Mouse (Mus musculus): Measurements from ENCODE around the gene Creg2. TPM values are rescaled to one million over a fixed set of nuclear protein-coding genes. Genes with fewer than 3 reads are reported as not detected.
A peak's percentile ranks its signal among the peaks of the same experiment; 100 is the strongest.
"Not testable (repeated sequence)": the region's sequence is repeated elsewhere in the genome, so short reads cannot be mapped to it uniquely, and the experiment has no call there.

Creg2 gene
- polyA plus RNA-seq, 1 experiment from 2014 or later = 12.6 TPM

DNA sequence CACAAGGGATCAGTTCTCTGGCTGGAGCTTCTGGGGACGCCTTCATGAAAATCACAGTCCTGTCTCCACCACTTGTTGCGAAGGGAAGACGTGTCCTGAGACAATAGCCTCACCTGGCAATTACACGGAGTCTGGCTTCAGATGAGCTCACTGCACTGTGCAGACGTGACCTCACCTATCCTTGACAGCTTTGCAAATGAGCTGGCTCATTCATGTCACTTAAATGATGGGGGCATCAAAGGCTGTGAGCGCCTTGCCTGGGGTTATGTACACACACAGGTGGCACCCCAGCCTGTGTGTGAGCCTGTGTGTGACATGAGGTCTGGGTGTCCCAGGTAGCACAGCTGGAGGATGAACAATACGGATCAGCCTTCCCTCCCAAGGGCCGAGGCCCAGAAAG lies 27.6 kb upstream of the Creg2 start:
- no peaks in the 10 kb centered on the region for H3K36me3 ChIP-seq
- no peaks in the 10 kb centered on the region for H3K27me3 ChIP-seq (replicated peaks)
- H3K27ac ChIP-seq (replicated peaks) = no peak overlapping the region
- no peak for ATAC-seq (ENCODE audit: low FRiP score)
- H3K9me3 ChIP-seq (replicated peaks) = no peaks in the 10 kb centered on the region
- H3K9ac ChIP-seq (replicated peaks) = no peak overlapping the region
- no peak overlapping the region for H3K4me3 ChIP-seq (replicated peaks)
- H3K4me2 ChIP-seq = no peak overlapping the region
- WGBS = 78% methylated on average over 8 of the region's 8 CpGs
- no peaks in the 10 kb centered on the region for H3K4me1 ChIP-seq

- no peak for ATAC-seq (ENCODE audit: low FRiP score)
- Histone ChIP-seq H3K27me3 (replicated peaks) (no peaks in the 10 kb centered on the region), H3K4me2 (no peak overlapping the region), H3K27ac (replicated peaks) (no peak overlapping the region), H3K4me3 (replicated peaks) (no peak overlapping the region), H3K4me1 (no peaks in the 10 kb centered on the region), H3K9me3 (replicated peaks) (no peaks in the 10 kb centered on the region), H3K9ac (replicated peaks) (no peak overlapping the region), H3K36me3 (no peaks in the 10 kb centered on the region)
- 87% methylated on average over 5 of the region's 5 CpGs for WGBS
Observed at GRCm38 (mm10) chr1:39676221-39676876, 25.1 kb upstream of the Creg2 start.

- H3K9ac ChIP-seq (replicated peaks) = no peak overlapping the region
- H3K4me2 ChIP-seq = no peak overlapping the region
- no peaks in the 10 kb centered on the region for H3K4me1 ChIP-seq
- no peaks in the 10 kb centered on the region for H3K9me3 ChIP-seq (replicated peaks)
- H3K27ac ChIP-seq (replicated peaks) = no peak overlapping the region
- 81% methylated on average over 9 of the region's 9 CpGs for WGBS
- no peak overlapping the region for H3K4me3 ChIP-seq (replicated peaks)
- no peak for ATAC-seq (ENCODE audit: low FRiP score)
- H3K36me3 ChIP-seq = no peaks in the 10 kb centered on the region
- H3K27me3 ChIP-seq (replicated peaks) = no peaks in the 10 kb centered on the region
Observed at GRCm38 (mm10) chr1:39672362-39673105, 21.3 kb upstream of the Creg2 start.

- Histone ChIP-seq H3K9me3 (replicated peaks) (no peaks in the 10 kb centered on the region), H3K4me3 (replicated peaks) (no peak overlapping the region), H3K36me3 (no peaks in the 10 kb centered on the region), H3K9ac (replicated peaks) (no peak overlapping the region), H3K27ac (replicated peaks) (no peak overlapping the region), H3K4me2 (no peak overlapping the region), H3K27me3 (replicated peaks) (no peaks in the 10 kb centered on the region), H3K4me1 (peaks cover 6% of the 10 kb centered on the region; the same call in 1 of the 2 replicates)
- no peak for ATAC-seq (ENCODE audit: low FRiP score)
- 92% methylated on average over 17 of the region's 17 CpGs for WGBS
Observed at GRCm38 (mm10) chr1:39670211-39670935, 19.1 kb upstream of the Creg2 start.

- ATAC-seq (ENCODE audit: low FRiP score) = peak; percentile 80
- Histone ChIP-seq H3K27ac (replicated peaks) (no peak overlapping the region), H3K4me3 (replicated peaks) (no peak overlapping the region), H3K9ac (replicated peaks) (no peak overlapping the region), H3K9me3 (replicated peaks) (no peaks in the 10 kb centered on the region), H3K4me1 (peaks cover 6% of the 10 kb centered on the region; the same call in 1 of the 2 replicates), H3K36me3 (no peaks in the 10 kb centered on the region), H3K4me2 (no peak overlapping the region), H3K27me3 (replicated peaks) (no peaks in the 10 kb centered on the region)
- 48% methylated on average over 12 of the region's 12 CpGs for WGBS
Observed at GRCm38 (mm10) chr1:39666751-39667252, 15.5 kb upstream of the Creg2 start.

- H3K9me3 ChIP-seq (replicated peaks) = no peaks in the 10 kb centered on the region
- H3K36me3 ChIP-seq = no peaks in the 10 kb centered on the region
- WGBS = 89% methylated on average over 7 of the region's 7 CpGs
Observed at GRCm38 (mm10) chr1:39664039-39664625, 12.9 kb upstream of the Creg2 start.

GRCm38 (mm10) chr1:39663050-39663449 lies 11.8 kb upstream of the Creg2 start:
- Histone ChIP-seq H3K4me2 (no peak overlapping the region), H3K4me1 (peaks cover 6% of the 10 kb centered on the region; the same call in 1 of the 2 replicates), H3K9me3 (replicated peaks) (0 out of 2 replicates have a peak, but pooled peaks cover 4% of the 10 kb centered on the region), H3K36me3 (no peaks in the 10 kb centered on the region), H3K9ac (replicated peaks) (no peak overlapping the region), H3K27ac (replicated peaks) (no peak overlapping the region), H3K4me3 (replicated peaks) (no peak overlapping the region), H3K27me3 (replicated peaks) (no peaks in the 10 kb centered on the region)
- WGBS = 49% methylated on average over 4 of the region's 4 CpGs
- ATAC-seq (ENCODE audit: low FRiP score) = no peak

More at GRCm38 (mm10) chr1:39664039-39664625, 12.9 kb upstream of the Creg2 start:
- H3K4me2 ChIP-seq = no peak overlapping the region
- no peak overlapping the region for H3K4me3 ChIP-seq (replicated peaks)
- H3K9ac ChIP-seq (replicated peaks) = no peak overlapping the region
- peaks cover 6% of the 10 kb centered on the region; the same call in 1 of the 2 replicates for H3K4me1 ChIP-seq
- H3K27me3 ChIP-seq (replicated peaks) = no peaks in the 10 kb centered on the region
- H3K27ac ChIP-seq (replicated peaks) = no peak overlapping the region
- ATAC-seq (ENCODE audit: low FRiP score) = no peak

GRCm38 (mm10) chr1:39656976-39657529 lies 5.8 kb upstream of the Creg2 start:
- 0 out of 2 replicates have a peak, but pooled peaks cover 4% of the 10 kb centered on the region for H3K9me3 ChIP-seq (replicated peaks)
- H3K4me3 ChIP-seq (replicated peaks) = no peak overlapping the region
- no peak overlapping the region for H3K4me2 ChIP-seq
- no peaks in the 10 kb centered on the region for H3K4me1 ChIP-seq
- H3K36me3 ChIP-seq = no peaks in the 10 kb centered on the region
- ATAC-seq (ENCODE audit: low FRiP score) = no peak
- H3K27ac ChIP-seq (replicated peaks) = no peak overlapping the region
- no peak overlapping the region for H3K9ac ChIP-seq (replicated peaks)
- peaks cover 7% of the 10 kb centered on the region; the same call in 1 of the 2 replicates for H3K27me3 ChIP-seq (replicated peaks)
- 81% methylated on average over 6 of the region's 6 CpGs for WGBS

GRCm38 (mm10) chr1:39654901-39655300 lies 3.6 kb upstream of the Creg2 start:
- WGBS = 87% methylated on average over 18 of the region's 18 CpGs
- Histone ChIP-seq H3K27me3 (replicated peaks) (peaks cover 12% of the 10 kb centered on the region; the same call in 1 of the 2 replicates), H3K4me1 (peaks cover 10% of the 10 kb centered on the region)
- not testable (repeated sequence) for H3K36me3 ChIP-seq; H3K4me2 ChIP-seq; ATAC-seq (ENCODE audit: low FRiP score); H3K9ac ChIP-seq (replicated peaks); H3K9me3 ChIP-seq (replicated peaks); H3K4me3 ChIP-seq (replicated peaks); H3K27ac ChIP-seq (replicated peaks)

- Histone ChIP-seq H3K9ac (replicated peaks) (no peak overlapping the region), H3K4me2 (no peak overlapping the region), H3K27me3 (replicated peaks) (peaks cover 12% of the 10 kb centered on the region; the same call in 1 of the 2 replicates), H3K27ac (replicated peaks) (no peak overlapping the region), H3K4me3 (replicated peaks) (no peak overlapping the region), H3K36me3 (no peaks in the 10 kb centered on the region), H3K9me3 (replicated peaks) (no peaks in the 10 kb centered on the region), H3K4me1 (peaks cover 17% of the 10 kb centered on the region)
- 85% methylated on average over 4 of the region's 4 CpGs for WGBS
- no peak for ATAC-seq (ENCODE audit: low FRiP score)
Observed at GRCm38 (mm10) chr1:39653028-39653427, 1.8 kb upstream of the Creg2 start.

All from neural tube, embryonic 15.5 days (tissue).